Mouse (Mus musculus) neural tube, embryonic 11.5 days (tissue): ENCODE measurements around the gene Spo11. TPM values are rescaled to one million over a fixed set of nuclear protein-coding genes. Genes with fewer than 3 reads are reported as not detected.

Source experiments
- ATAC-seq: fragments of 200-750 bp; cut with Nextera tagmentation; 2 replicates; pipeline ENCODE4 v1.8.0; 2017; ENCODE audit warnings: moderate number of reproducible peaks, mild to moderate bottlenecking, moderate TSS enrichment, moderate library complexity; ENCODE audit not compliant: insufficient read depth, low FRiP score, low TSS enrichment
- DNase-seq: peaks from one replicate; pipeline ENCODE4 v3.0.0-alpha.2; 2015; ENCODE audit warnings: low spot score
- H3K27ac ChIP-seq: fragments of 300-500 bp; sonication (generic); 2 replicates; pipeline ENCODE4 v1.5.1; 2014; ENCODE audit warnings: low read depth, mild to moderate bottlenecking, low read length
- H3K27me3 ChIP-seq: fragments of 300-500 bp; sonication (generic); 2 replicates; pipeline ENCODE4 v1.6.1; 2014; ENCODE audit warnings: mild to moderate bottlenecking, low read length, mixed read lengths; ENCODE audit not compliant: control insufficient read depth, insufficient read depth
- H3K36me3 ChIP-seq: fragments of 300-500 bp; sonication (generic); 2 replicates; pipeline ENCODE4 v1.6.1; 2014; ENCODE audit warnings: mild to moderate bottlenecking, low read length, moderate library complexity, mixed read lengths; ENCODE audit not compliant: control insufficient read depth, insufficient read depth
- H3K4me1 ChIP-seq: fragments of 300-500 bp; sonication (generic); 2 replicates; pipeline ENCODE4 v1.6.1; 2014; ENCODE audit warnings: low read length, mixed read lengths; ENCODE audit not compliant: control insufficient read depth, insufficient read depth
- H3K4me2 ChIP-seq: fragments of 300-500 bp; sonication (generic); 2 replicates; pipeline ENCODE4 v1.6.1; 2014; ENCODE audit warnings: low read depth, mild to moderate bottlenecking, moderate library complexity
- H3K4me3 ChIP-seq: fragments of 300-500 bp; sonication (generic); 2 replicates; pipeline ENCODE4 v1.5.1; 2014; ENCODE audit warnings: low read depth, low read length
- H3K9ac ChIP-seq: fragments of 300-500 bp; sonication (generic); 2 replicates; pipeline ENCODE4 v1.6.1; 2014; ENCODE audit warnings: mild to moderate bottlenecking, low read length
- H3K9me3 ChIP-seq: fragments of 300-500 bp; sonication (generic); 2 replicates; pipeline ENCODE4 v1.6.1; 2016; ENCODE audit warnings: low read length; ENCODE audit not compliant: control insufficient read depth
- WGBS: fragments of 180-500 bp; shearing (Covaris S2); extraction: QIAGEN DNeasy Blood & Tissue Kit; methylation state at CpG from one replicate; pipeline ENCODE4 v1.1.7; 2014; 5-methylcytosine and 5-hydroxymethylcytosine counted together
- polyA plus RNA-seq: library from polyadenylated mRNA; unstranded; fragments of >200 nt; fragmentation: Nextera tagmentation; extraction: Ambion mirVana; gene quantifications from 2 replicates; pipeline ENCODE4 v1.2.1, GENCODE M21; 2014

Gene Spo11
- polyA plus RNA-seq, 1 experiment from 2014 or later, result 0.42 TPM

DNA sequence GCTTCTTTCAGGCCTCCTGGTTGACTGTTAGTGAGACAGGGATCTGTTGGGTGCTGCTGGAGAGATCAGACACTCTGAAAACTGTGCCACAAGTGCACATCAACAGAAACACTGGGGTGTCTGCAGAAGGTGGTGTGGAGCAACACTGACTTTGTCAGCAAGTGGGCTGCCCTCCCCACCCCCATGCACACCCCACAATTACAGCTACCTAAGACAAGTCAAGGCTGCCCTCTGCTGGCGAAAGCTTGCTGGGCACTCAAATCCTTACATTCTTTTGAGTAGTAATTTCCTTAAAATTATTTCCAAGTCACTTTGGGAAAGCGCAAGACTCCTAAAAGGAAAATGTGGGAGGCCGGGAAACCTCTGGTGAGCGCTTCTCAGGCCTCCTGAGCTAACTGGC is 18.7 kb downstream of the Spo11 start:
- Histone ChIP-seq H3K27me3 (no peaks in the 10 kb centered on the region), H3K4me3 (no peak overlapping the region), H3K9me3 (no peaks in the 10 kb centered on the region), H3K4me2 (no peak overlapping the region), H3K4me1 (peaks cover 6% of the 10 kb centered on the region), H3K9ac (no peak overlapping the region), H3K36me3 (no peaks in the 10 kb centered on the region), H3K27ac (no peak overlapping the region)
- DNase-seq (peak; percentile 80), ATAC-seq (no peak)
- 17% methylated on average over 4 of the region's 4 CpGs for WGBS

DNA sequence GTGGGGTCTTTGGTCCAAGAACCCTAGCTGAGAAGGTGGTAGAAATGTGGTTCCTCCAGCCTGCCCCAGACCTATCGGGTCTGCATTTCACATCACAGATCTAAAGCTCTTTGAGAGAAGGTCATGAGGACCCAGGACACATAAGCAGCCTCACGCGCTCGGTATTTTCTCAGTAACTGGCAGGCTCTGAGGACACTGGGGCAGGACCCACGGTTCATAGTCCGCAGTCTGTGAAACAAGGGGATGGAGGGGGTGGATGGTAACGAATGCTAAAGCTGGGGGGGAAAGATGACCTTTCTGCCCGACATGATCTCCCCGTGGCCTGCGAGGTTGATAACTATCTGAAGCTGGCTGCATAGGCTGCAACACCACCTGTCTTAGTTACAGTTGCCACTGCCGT is 20.2 kb downstream of the Spo11 start:
- DNase-seq (no peak), ATAC-seq (no peak)
- H3K27ac ChIP-seq, result no peak overlapping the region
- H3K27me3 ChIP-seq, result no peaks in the 10 kb centered on the region
- peaks cover 2% of the 10 kb centered on the region; the same call in 1 of the 2 replicates for H3K36me3 ChIP-seq
- H3K4me1 ChIP-seq, result peaks cover 12% of the 10 kb centered on the region
- no peaks in the 10 kb centered on the region for H3K9me3 ChIP-seq
- H3K4me3 ChIP-seq, result no peak overlapping the region
- no peak overlapping the region for H3K9ac ChIP-seq
- 75% methylated on average over 11 of the region's 11 CpGs for WGBS
- H3K4me2 ChIP-seq, result no peak overlapping the region

- Histone ChIP-seq H3K4me1 (peaks cover 12% of the 10 kb centered on the region), H3K4me3 (no peak overlapping the region), H3K27me3 (no peaks in the 10 kb centered on the region), H3K9me3 (no peaks in the 10 kb centered on the region), H3K9ac (no peak overlapping the region), H3K36me3 (peaks cover 4% of the 10 kb centered on the region), H3K27ac (no peak overlapping the region), H3K4me2 (no peak overlapping the region)
- DNase-seq (no peak), ATAC-seq (no peak)
- 67% methylated on average over 7 of the region's 7 CpGs for WGBS
Measured at GRCm38 (mm10) chr2:172998478-172998877, 21.0 kb downstream of the Spo11 start.

DNA sequence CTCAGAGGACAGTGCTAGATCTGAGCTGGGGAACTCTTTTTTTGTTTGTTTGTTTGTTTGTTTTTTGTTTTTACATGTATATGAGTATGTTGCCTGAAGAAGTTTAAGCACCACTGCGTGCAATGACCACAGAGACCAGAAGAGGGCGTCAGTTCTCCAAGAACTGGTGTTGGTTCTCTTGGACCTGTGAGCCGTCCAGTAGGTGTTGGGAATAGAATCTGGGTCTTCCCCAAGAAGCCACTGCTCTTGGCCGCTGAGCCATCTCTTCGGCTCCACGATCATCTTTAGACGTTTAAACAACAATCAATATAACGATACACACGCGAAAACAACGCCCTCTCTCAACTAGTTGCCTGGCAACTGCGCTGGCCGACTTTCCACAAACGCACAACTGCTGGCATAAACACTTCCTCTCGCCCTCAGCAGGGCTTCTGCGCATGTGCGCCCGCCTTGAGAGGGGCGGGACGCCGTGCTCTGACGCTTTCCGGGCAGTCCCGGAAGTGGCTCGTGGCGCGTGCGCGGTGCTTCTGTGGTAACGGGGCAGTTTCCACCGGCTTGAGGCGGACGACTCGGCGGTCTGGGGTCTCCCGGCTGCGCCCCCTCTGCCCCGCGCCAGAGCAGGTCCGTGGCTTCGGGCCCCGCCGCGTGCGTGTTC is 22.3 kb downstream of the Spo11 start, which contains the start of gene Rae1:
Gene Rae1 (plus strand): TSS at position 488 of the 655 bp plus-strand sequence.
- under 1% methylated on average over 41 of the region's 45 CpGs for WGBS

GRCm38 (mm10) chr2:173000285-173000652 is 22.8 kb downstream of the Spo11 start:
- no peak for DNase-seq
- H3K27ac ChIP-seq, result peak overlapping the region; percentile 87
- peaks cover 12% of the 10 kb centered on the region for H3K4me1 ChIP-seq
- under 1% methylated on average over 40 of the region's 42 CpGs for WGBS
- H3K4me3 ChIP-seq, result peak overlapping the region; percentile 97
- peak overlapping the region; percentile 95 for H3K9ac ChIP-seq
- peak; percentile 88 for ATAC-seq
- H3K27me3 ChIP-seq, result no peaks in the 10 kb centered on the region
- peaks cover 15% of the 10 kb centered on the region for H3K36me3 ChIP-seq
- peak overlapping the region; percentile 62 for H3K4me2 ChIP-seq
- no peaks in the 10 kb centered on the region for H3K9me3 ChIP-seq

More for the DNA sequence above, 22.3 kb downstream of the Spo11 start, which contains the start of gene Rae1:
- Histone ChIP-seq H3K9me3 (no peaks in the 10 kb centered on the region), H3K4me3 (peak within 1 kb of the TSS; percentile 97), H3K27ac (peak within 1 kb of the TSS; percentile 87), H3K4me2 (peak within 1 kb of the TSS; percentile 62), H3K9ac (peak within 1 kb of the TSS; percentile 95), H3K4me1 (peaks cover 12% of the 10 kb centered on the region), H3K27me3 (no peaks in the 10 kb centered on the region), H3K36me3 (peaks cover 11% of the 10 kb centered on the region)
- ATAC-seq (peak; percentile 93), DNase-seq (peak; percentile 100)

DNA sequence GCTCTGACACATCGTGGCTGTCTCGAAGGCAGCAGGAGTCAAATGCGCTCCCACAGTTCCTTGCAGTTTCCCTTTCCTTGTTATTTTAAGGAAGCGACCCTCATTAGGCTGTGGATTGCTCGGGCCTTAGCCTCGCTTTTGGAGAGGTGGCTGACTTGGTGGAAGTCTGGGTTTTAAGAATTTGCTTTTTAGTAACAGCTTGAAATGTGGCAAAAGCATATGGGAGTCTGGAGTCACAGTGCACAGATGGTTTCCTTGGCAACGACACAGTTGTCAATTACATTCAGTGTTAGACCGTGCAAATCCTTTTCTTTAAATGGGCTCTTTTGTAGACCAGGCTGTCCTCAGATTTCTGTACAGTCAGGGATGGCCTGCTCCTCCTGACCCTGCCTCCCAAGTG is 23.4 kb downstream of the Spo11 start:
- 15% methylated on average over 8 of the region's 8 CpGs for WGBS

DNA sequence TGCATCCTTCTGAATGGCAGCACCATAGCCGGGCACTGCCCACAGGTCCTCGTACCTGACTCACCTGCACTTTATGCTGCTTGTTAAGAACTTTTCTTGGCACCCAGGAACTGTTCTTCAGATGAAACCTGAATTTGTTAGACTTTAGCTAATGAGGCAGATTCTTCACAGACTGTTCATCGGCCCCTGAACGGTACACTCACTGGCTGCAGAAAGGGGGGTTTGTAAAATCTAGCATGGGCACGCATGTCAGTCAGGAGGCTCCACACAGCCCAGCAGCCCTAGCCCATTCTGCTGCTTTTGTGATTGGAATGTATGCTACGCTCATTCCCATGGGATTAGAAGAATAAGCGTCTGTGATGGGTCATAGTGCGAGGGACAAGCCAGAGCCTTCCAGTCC is 26.2 kb downstream of the Spo11 start:
- WGBS, result 92% methylated on average over 8 of the region's 8 CpGs
- no peaks in the 10 kb centered on the region for H3K9me3 ChIP-seq

More for the DNA sequence above, 23.4 kb downstream of the Spo11 start:
- Histone ChIP-seq H3K36me3 (peaks cover 15% of the 10 kb centered on the region), H3K27ac (0 out of 2 replicates have a peak overlapping the region, but pooled peaks have one; percentile 87), H3K27me3 (no peaks in the 10 kb centered on the region), H3K9me3 (no peaks in the 10 kb centered on the region), H3K9ac (peak overlapping the region; percentile 95), H3K4me1 (peaks cover 12% of the 10 kb centered on the region), H3K4me3 (peak overlapping the region; percentile 97), H3K4me2 (peak overlapping the region; percentile 62)
- no peak for ATAC-seq
- no peak for DNase-seq

GRCm38 (mm10) chr2:173010220-173010717 is 32.8 kb downstream of the Spo11 start:
- WGBS, result 80% methylated on average over 3 of the region's 3 CpGs
- H3K27me3 ChIP-seq, result no peaks in the 10 kb centered on the region
- no peak for DNase-seq
- H3K36me3 ChIP-seq, result peaks cover 40% of the 10 kb centered on the region
- no peaks in the 10 kb centered on the region for H3K4me1 ChIP-seq
- no peak overlapping the region for H3K27ac ChIP-seq
- H3K4me2 ChIP-seq, result no peak overlapping the region
- no peak for ATAC-seq
- H3K4me3 ChIP-seq, result no peak overlapping the region
- H3K9ac ChIP-seq, result no peak overlapping the region
- H3K9me3 ChIP-seq, result no peaks in the 10 kb centered on the region

More for the DNA sequence above, 26.2 kb downstream of the Spo11 start:
- Histone ChIP-seq H3K4me1 (peaks cover 12% of the 10 kb centered on the region), H3K4me2 (no peak overlapping the region), H3K9ac (no peak overlapping the region), H3K4me3 (no peak overlapping the region), H3K27ac (no peak overlapping the region), H3K36me3 (peaks cover 23% of the 10 kb centered on the region), H3K27me3 (no peaks in the 10 kb centered on the region)
- DNase-seq (no peak), ATAC-seq (no peak)

DNA sequence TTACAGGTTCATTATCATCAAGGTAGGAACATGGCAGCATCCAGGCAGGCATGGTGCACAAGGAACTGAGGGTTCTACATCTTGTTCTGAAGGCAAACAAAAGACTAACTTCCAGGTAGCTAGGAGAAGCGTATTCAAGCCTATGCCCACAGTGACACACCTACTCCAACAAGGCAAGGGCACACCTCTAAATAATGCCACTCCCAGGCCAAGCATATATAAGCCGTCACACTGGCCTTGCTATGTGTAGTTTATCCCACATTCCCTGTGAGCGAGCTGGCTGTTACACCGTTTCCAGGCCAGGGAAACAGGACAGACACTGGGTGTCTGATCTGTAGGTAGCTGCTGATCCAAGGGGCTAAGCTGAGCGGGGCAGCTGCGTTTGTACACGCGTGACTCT is 33.9 kb downstream of the Spo11 start:
- no peak overlapping the region for H3K27ac ChIP-seq
- H3K9ac ChIP-seq, result no peak overlapping the region
- WGBS, result 95% methylated on average over 8 of the region's 8 CpGs
- DNase-seq (no peak), ATAC-seq (no peak)
- peaks cover 40% of the 10 kb centered on the region for H3K36me3 ChIP-seq
- H3K9me3 ChIP-seq, result no peaks in the 10 kb centered on the region
- no peaks in the 10 kb centered on the region for H3K4me1 ChIP-seq
- no peak overlapping the region for H3K4me3 ChIP-seq
- H3K27me3 ChIP-seq, result no peaks in the 10 kb centered on the region
- H3K4me2 ChIP-seq, result no peak overlapping the region
